Mouse (Mus musculus) hindbrain, embryonic 14.5 days (tissue): ENCODE results near the gene Gm49342. TPM values are rescaled to one million over a fixed set of nuclear protein-coding genes. Genes with fewer than 3 reads are reported as not detected.
"Not testable (repeated sequence)": the region's sequence is repeated elsewhere in the genome, so short reads cannot be mapped to it uniquely, and the experiment has no call there.

Experiments used
- ATAC-seq: fragments of 200-750 bp; cut with Nextera tagmentation; 2 replicates; pipeline ENCODE4 v1.8.0; 2017; ENCODE audit warnings: moderate number of reproducible peaks, mild to moderate bottlenecking, moderate TSS enrichment, moderate library complexity; ENCODE audit not compliant: low FRiP score
- DNase-seq: peaks from one replicate; pipeline ENCODE4 v3.0.0-alpha.2; 2015; ENCODE audit warnings: low spot score
- H3K27ac ChIP-seq: fragments of 300-500 bp; sonication (generic); 2 replicates; pipeline ENCODE4 v1.5.1; 2014; ENCODE audit warnings: mild to moderate bottlenecking, moderate library complexity
- H3K27me3 ChIP-seq: fragments of 300-500 bp; sonication (generic); 2 replicates; pipeline ENCODE4 v1.6.1; 2014; ENCODE audit warnings: mild to moderate bottlenecking, low read length, mixed read lengths; ENCODE audit not compliant: control insufficient read depth, insufficient read depth
- H3K36me3 ChIP-seq: fragments of 300-500 bp; sonication (generic); replicated peaks from 2 replicates; pipeline ENCODE4 v1.6.1; 2014; ENCODE audit not compliant: control insufficient read depth, insufficient read depth
- H3K4me1 ChIP-seq: fragments of 300-500 bp; sonication (generic); replicated peaks from 2 replicates; pipeline ENCODE4 v1.6.1; 2014; ENCODE audit warnings: antibody characterized with exemption, low read length, mixed read lengths; ENCODE audit not compliant: control insufficient read depth, insufficient read depth
- H3K4me2 ChIP-seq: fragments of 300-500 bp; sonication (generic); replicated peaks from 2 replicates; pipeline ENCODE4 v1.6.1; 2014; ENCODE audit warnings: mild to moderate bottlenecking, moderate library complexity
- H3K4me3 ChIP-seq: fragments of 300-500 bp; sonication (generic); replicated peaks from 2 replicates; pipeline ENCODE4 v1.5.1; 2014; ENCODE audit warnings: mild to moderate bottlenecking, low read length
- H3K9ac ChIP-seq: fragments of 300-500 bp; sonication (generic); 2 replicates; pipeline ENCODE4 v1.6.1; 2014
- H3K9me3 ChIP-seq: fragments of 300-500 bp; sonication (generic); 2 replicates; pipeline ENCODE4 v1.6.1; 2016; ENCODE audit warnings: low read length; ENCODE audit not compliant: control insufficient read depth
- WGBS: fragments of 180-500 bp; shearing (Covaris S2); extraction: QIAGEN DNeasy Blood & Tissue Kit; methylation state at CpG from one replicate; pipeline ENCODE4 v1.1.7; 2014; 5-methylcytosine and 5-hydroxymethylcytosine counted together
- polyA plus RNA-seq: library from polyadenylated mRNA; unstranded; fragments of >200 nt; fragmentation: Nextera tagmentation; extraction: Ambion mirVana; gene quantifications from 2 replicates; pipeline ENCODE4 v1.2.1, GENCODE M21; 2014

Gm49342 gene
- polyA plus RNA-seq, 1 experiment from 2014 or later, result not detected

DNA sequence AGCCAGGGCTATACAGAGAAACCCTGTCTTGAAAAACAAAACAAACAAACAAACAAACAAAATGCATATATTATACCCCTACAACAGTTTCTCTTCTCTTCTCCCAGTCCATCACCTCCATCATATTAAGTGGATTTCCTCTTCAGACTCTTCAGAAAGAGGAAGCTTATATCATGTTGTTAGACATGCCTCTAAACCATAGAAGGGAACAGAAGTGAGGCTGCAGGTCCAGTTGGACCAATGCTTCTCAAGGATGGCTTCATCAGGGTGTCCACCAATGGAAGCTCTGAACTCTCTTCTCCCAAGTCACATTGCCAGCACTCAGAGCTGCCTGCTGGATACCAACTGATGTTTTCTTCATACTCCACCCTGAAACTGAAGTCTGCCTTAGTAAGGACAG, 39.0 kb upstream of the Gm49342 start:
- not testable (repeated sequence) for DNase-seq, ATAC-seq, H3K4me2 ChIP-seq, H3K27me3 ChIP-seq, H3K4me1 ChIP-seq, H3K9me3 ChIP-seq, H3K9ac ChIP-seq, H3K27ac ChIP-seq, H3K36me3 ChIP-seq, H3K4me3 ChIP-seq

DNA sequence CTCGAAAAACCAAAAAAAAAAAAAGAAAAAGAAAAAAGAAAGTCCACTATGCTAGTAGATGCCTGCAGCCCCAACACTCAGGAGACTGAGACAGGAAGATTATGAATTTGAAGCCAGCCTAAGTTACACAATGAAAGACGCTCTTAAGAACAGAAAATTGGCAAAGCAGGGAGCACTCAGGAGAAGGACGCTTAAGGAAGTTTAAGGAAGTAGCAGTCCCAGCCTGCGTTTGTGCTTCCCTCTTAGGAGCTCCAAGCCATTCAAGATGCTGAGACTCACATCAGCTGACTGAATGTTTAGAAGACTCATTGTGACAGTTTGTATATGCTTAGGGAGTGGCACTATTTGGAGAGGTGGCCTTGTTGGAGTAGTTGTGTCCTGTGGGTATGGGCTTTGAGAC, 36.2 kb upstream of the Gm49342 start:
- Histone ChIP-seq H3K36me3 (peaks cover 22% of the 10 kb centered on the region), H3K27ac (no peak overlapping the region), H3K4me3 (no peak overlapping the region), H3K9me3 (no peaks in the 10 kb centered on the region), H3K27me3 (no peaks in the 10 kb centered on the region), H3K9ac (no peak overlapping the region), H3K4me2 (no peak overlapping the region), H3K4me1 (no peaks in the 10 kb centered on the region)
- ATAC-seq (no peak), DNase-seq (no peak)
- 90% methylated on average over 4 of the region's 4 CpGs for WGBS

DNA sequence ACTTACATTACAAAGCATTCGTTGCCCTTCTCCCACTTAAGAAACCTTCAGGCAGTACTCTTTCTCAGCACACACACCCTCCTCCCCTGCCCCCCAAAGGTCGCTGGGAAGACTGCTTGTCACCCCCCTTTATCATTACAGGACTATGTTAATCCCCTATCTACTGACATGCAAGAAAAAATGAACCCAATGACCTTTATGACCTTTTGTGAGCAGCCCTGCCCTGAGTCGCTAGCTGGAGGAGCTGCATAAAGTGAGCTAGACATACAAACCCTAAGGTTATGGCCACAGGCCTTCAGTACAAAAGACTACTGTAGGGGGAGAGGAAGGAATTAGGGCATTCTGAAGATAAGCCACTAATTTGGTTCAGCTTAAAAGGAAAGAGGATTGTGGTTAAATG, 33.0 kb upstream of the Gm49342 start:
- Histone ChIP-seq H3K36me3 (peaks cover 51% of the 10 kb centered on the region), H3K4me3 (no peak overlapping the region), H3K9ac (no peak overlapping the region), H3K9me3 (no peaks in the 10 kb centered on the region), H3K27ac (no peak overlapping the region), H3K27me3 (no peaks in the 10 kb centered on the region), H3K4me1 (no peaks in the 10 kb centered on the region), H3K4me2 (no peak overlapping the region)
- DNase-seq, result no peak
- 69% methylated on average over 3 of the region's 3 CpGs for WGBS
- ATAC-seq, result no peak

DNA sequence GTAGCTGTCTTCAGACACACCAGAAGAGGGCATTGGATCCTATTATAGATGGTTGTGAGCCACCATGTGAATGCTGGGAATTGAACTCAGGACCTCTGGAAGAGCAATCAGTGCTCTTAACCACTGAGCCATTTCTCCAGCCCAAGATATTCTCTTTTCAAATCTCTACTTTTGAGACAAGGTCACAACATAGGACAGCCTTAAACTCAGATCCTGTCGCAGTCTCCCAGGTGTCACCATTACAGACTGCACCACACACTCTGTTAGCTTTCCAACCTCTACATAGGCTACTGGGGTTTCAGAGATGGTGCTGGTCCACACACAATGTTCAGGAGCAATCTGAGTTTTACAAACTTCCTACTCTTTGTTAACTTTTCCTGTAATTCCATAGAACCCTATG, 20.9 kb upstream of the Gm49342 start:
- Histone ChIP-seq H3K36me3 (peaks cover 41% of the 10 kb centered on the region), H3K9ac (peak overlapping the region; percentile 71), H3K4me1 (peaks cover 19% of the 10 kb centered on the region), H3K4me3 (peak overlapping the region; percentile 64), H3K4me2 (peak overlapping the region; percentile 90)
- ATAC-seq, H3K9me3 ChIP-seq, DNase-seq, H3K27me3 ChIP-seq, H3K27ac ChIP-seq: not testable (repeated sequence)
- 86% methylated on average over 1 of the region's 1 CpGs for WGBS

DNA sequence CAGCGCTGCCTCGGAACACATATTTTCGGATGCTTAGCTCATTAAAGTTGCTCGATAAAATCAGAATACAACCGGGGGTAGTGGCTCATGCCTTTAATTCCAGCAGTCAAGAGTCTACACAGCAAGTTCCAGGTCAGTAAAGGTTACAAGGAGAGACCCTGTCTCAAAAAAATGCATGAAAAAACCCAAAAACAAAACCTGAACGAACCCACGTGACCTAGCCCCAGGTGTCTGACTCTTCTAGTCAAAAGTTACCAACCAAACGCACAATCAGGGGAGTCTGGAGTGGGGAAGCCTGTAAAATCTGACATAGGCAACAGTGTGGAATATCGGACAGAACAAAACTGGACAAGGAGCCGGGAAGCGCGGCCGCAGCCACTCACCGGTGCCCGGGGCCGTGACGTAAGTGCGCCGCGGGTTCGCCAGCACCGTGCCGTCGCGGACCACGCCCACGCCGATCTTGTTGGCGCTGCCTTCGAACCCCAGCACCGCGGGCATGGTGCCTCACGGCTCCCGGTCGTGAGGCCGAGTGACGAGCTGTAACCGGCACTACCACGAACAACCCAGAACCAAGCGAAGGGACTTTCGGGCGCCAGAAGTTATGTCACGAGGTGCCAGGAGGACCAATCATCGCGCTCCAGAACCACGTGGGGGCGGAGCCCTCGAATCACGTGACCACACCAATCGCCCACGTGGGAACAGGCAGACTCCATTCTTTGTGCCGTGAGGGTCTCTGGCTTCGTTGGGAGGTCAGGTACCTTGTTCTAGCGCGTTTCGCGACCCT, 19.8 kb upstream of the Gm49342 start, which contains the start of the genes Osgep and Apex1:
Gene Osgep (minus strand): TSS at position 613 of the 784 bp plus-strand sequence.
Gene Apex1 (plus strand): TSS at position 688 of the 784 bp plus-strand sequence.
- Histone ChIP-seq H3K36me3 (peaks cover 46% of the 10 kb centered on the region), H3K9me3 (no peaks in the 10 kb centered on the region), H3K4me2 (peak within 1 kb of the TSS; percentile 90), H3K27ac (peak within 1 kb of the TSS; percentile 86), H3K27me3 (no peaks in the 10 kb centered on the region), H3K9ac (peak within 1 kb of the TSS; percentile 71), H3K4me3 (peak within 1 kb of the TSS; percentile 64), H3K4me1 (peaks cover 24% of the 10 kb centered on the region)
- ATAC-seq, result peak; percentile 96
- WGBS, result under 1% methylated on average over 57 of the region's 57 CpGs
- peak; percentile 98 for DNase-seq

DNA sequence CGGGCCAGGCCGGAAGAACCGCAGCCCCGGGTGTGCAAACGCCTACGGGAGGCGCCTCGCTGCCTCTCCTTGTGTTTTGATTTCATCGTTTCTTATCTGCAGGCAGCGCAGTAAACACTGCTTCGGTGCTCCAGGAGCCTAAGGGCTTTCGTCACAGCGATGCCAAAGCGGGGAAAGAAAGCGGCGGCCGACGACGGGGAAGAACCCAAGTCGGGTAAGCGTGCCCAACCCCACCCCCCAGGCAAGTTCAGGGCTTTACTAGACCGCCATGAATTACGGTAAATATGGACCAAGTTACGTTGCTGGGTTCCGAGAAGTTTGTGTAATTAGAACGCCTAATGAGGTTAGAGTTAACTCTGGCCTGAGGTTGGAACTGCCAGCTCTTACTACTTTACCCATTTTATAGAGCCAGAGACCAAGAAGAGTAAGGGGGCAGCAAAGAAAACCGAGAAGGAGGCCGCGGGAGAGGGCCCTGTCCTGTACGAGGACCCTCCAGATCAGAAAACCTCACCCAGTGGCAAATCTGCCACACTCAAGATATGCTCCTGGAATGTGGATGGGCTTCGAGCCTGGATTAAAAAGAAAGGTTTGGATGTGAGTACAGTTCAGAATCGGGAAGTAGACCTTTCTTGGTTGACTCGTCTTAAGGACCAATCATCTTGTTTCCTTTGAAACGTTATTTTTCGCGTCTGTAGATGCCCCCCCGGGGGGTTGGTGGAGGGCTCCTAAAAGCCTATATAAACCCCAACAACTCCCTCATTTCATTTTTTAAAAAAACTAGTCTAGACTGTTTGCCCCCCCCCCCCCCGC, 19.0 kb upstream of the Gm49342 start:
- no peaks in the 10 kb centered on the region for H3K9me3 ChIP-seq
- ATAC-seq (no peak), DNase-seq (no peak)
- H3K27ac ChIP-seq, result peak overlapping the region; percentile 86
- H3K4me1 ChIP-seq, result peaks cover 31% of the 10 kb centered on the region
- H3K4me2 ChIP-seq, result peak overlapping the region; percentile 90
- WGBS, result 1% methylated on average over 38 of the region's 38 CpGs
- H3K36me3 ChIP-seq, result peaks cover 37% of the 10 kb centered on the region
- peak overlapping the region; percentile 71 for H3K9ac ChIP-seq
- no peaks in the 10 kb centered on the region for H3K27me3 ChIP-seq
- H3K4me3 ChIP-seq, result peak overlapping the region; percentile 64

DNA sequence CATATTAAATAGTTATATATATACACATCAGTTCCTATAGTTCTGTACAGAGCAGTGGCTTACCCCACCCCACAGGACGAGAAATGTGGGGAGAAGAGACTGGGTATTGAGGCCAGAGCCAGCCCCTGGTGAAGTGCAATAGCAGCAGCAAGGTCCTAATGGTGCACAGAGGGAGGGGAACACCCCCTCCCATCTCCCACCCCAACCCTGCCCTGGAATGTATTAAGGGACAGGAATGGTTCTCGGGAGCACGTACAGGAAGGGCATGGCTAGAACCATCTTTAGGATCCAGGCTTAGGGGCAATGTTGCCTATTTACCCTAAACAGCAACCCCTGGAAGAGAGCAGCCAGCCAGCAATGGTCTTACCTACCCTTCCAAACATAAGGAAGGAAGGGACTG, 17.0 kb upstream of the Gm49342 start:
- H3K4me1 ChIP-seq, result peaks cover 36% of the 10 kb centered on the region

DNA sequence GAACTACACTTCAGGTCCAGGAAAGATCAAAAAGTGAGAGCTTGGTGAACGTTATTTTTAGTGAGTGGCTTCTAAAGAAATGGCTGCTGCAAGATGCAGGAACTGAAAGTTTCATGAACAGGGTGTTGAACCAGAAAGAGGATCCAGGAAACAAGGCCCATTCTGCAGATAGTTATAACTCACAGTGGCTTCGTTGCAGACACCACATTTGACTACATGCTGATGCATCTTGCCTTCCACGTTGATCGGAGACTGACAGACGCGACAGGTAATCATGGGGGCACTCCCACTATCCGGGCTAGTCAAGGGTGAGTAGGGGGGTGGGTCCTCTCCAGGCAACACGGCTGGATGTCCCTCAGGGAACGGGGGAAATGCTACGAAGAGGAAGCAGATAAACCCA, 14.4 kb upstream of the Gm49342 start:
- Histone ChIP-seq H3K4me1 (peaks cover 29% of the 10 kb centered on the region), H3K9me3 (no peaks in the 10 kb centered on the region), H3K4me3 (peak overlapping the region; percentile 90), H3K27ac (peak overlapping the region; percentile 87), H3K4me2 (peak overlapping the region; percentile 95), H3K9ac (peak overlapping the region; percentile 100), H3K36me3 (peaks cover 36% of the 10 kb centered on the region), H3K27me3 (no peaks in the 10 kb centered on the region)
- ATAC-seq, result no peak
- WGBS, result 22% methylated on average over 10 of the region's 10 CpGs
- DNase-seq, result no peak

More for the DNA sequence above, 17.0 kb upstream of the Gm49342 start:
- peaks cover 36% of the 10 kb centered on the region for H3K36me3 ChIP-seq
- H3K4me2 ChIP-seq, result 0 out of 2 replicates have a peak overlapping the region, but pooled peaks have one; percentile 15
- no peak for ATAC-seq
- no peak for DNase-seq
- no peaks in the 10 kb centered on the region for H3K9me3 ChIP-seq
- no peaks in the 10 kb centered on the region for H3K27me3 ChIP-seq
- H3K4me3 ChIP-seq, result no peak overlapping the region
- 76% methylated on average over 3 of the region's 3 CpGs for WGBS
- no peak overlapping the region for H3K27ac ChIP-seq
- H3K9ac ChIP-seq, result no peak overlapping the region

DNA sequence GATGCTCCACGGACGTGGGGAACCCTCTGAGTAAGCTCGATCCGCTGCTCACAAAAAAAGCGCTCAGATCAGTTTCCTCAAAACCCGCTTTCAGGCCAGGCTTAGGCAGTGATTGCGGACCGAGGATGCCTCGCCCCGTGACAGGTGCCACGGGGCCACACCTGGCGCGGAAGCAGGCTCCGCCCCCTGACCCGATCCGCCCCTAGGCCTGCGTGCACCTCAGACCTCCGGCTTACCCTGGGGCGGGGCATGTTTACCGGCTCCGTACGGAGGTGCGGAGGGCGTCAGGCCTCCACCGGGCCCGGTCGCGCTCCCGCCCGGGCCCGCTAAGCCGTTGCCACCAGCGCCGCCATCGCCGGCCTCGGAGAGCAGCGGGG, 14.0 kb upstream of the Gm49342 start:
- Histone ChIP-seq H3K4me1 (peaks cover 29% of the 10 kb centered on the region), H3K9me3 (no peaks in the 10 kb centered on the region), H3K4me2 (peak overlapping the region; percentile 95), H3K4me3 (peak overlapping the region; percentile 90), H3K27ac (peak overlapping the region; percentile 87), H3K36me3 (peaks cover 36% of the 10 kb centered on the region), H3K9ac (peak overlapping the region; percentile 100), H3K27me3 (no peaks in the 10 kb centered on the region)
- DNase-seq (peak; percentile 26), ATAC-seq (peak; percentile 49)
- under 1% methylated on average over 35 of the region's 38 CpGs for WGBS
